Mouse (Mus musculus) liver, embryonic 16.5 days (tissue): ENCODE measurements around the gene Socs2. TPM values are rescaled to one million over a fixed set of nuclear protein-coding genes. Genes with fewer than 3 reads are reported as not detected.

Experiments used
- ATAC-seq: fragments of 200-750 bp; cut with Nextera tagmentation; 2 replicates; pipeline ENCODE4 v1.8.0; 2017; ENCODE audit warnings: low read depth, mild to moderate bottlenecking, moderate number of reproducible peaks, moderate library complexity
- H3K27ac ChIP-seq: fragments of 300-500 bp; sonication (generic); 2 replicates; pipeline ENCODE4 v1.5.1; 2014; ENCODE audit warnings: mild to moderate bottlenecking, low read length
- H3K27me3 ChIP-seq: fragments of 300-500 bp; sonication (generic); 2 replicates; pipeline ENCODE4 v1.6.1; 2014; ENCODE audit warnings: low read depth, low read length, mixed read lengths; ENCODE audit not compliant: control insufficient read depth, insufficient read depth
- H3K36me3 ChIP-seq: fragments of 300-500 bp; sonication (generic); 2 replicates; pipeline ENCODE4 v1.6.1; 2014; ENCODE audit warnings: mild to moderate bottlenecking; ENCODE audit not compliant: control insufficient read depth, insufficient read depth
- H3K4me1 ChIP-seq: fragments of 300-500 bp; sonication (generic); 2 replicates; pipeline ENCODE4 v1.6.1; 2014; ENCODE audit warnings: low read depth, low read length, mixed read lengths; ENCODE audit not compliant: control insufficient read depth
- H3K4me2 ChIP-seq: fragments of 300-500 bp; sonication (generic); 2 replicates; pipeline ENCODE4 v1.6.1; 2014; ENCODE audit warnings: low read depth, low read length, mixed read lengths
- H3K4me3 ChIP-seq: fragments of 300-500 bp; sonication (generic); 2 replicates; pipeline ENCODE4 v1.5.1; 2014; ENCODE audit warnings: low read depth, mild to moderate bottlenecking, low read length
- H3K9ac ChIP-seq: fragments of 300-500 bp; sonication (generic); 2 replicates; pipeline ENCODE4 v1.6.1; 2014; ENCODE audit warnings: low read depth, low read length
- H3K9me3 ChIP-seq: fragments of 300-500 bp; sonication (generic); replicated peaks from 2 replicates; pipeline ENCODE4 v1.6.1; 2016; ENCODE audit warnings: low read length; ENCODE audit not compliant: control insufficient read depth
- WGBS: fragments of 180-500 bp; shearing (Covaris S2); extraction: QIAGEN DNeasy Blood & Tissue Kit; methylation state at CpG from one replicate; pipeline ENCODE4 v1.1.7; 2014; ENCODE audit not compliant: insufficient replicate concordance; 5-methylcytosine and 5-hydroxymethylcytosine counted together
- polyA plus RNA-seq: library from polyadenylated mRNA; unstranded; fragments of >200 nt; fragmentation: Nextera tagmentation; extraction: Ambion mirVana; gene quantifications from 2 replicates; pipeline ENCODE4 v1.2.1, GENCODE M21; 2015

The Socs2 gene
- polyA plus RNA-seq, 1 experiment from 2014 or later, result 5.4 TPM

DNA sequence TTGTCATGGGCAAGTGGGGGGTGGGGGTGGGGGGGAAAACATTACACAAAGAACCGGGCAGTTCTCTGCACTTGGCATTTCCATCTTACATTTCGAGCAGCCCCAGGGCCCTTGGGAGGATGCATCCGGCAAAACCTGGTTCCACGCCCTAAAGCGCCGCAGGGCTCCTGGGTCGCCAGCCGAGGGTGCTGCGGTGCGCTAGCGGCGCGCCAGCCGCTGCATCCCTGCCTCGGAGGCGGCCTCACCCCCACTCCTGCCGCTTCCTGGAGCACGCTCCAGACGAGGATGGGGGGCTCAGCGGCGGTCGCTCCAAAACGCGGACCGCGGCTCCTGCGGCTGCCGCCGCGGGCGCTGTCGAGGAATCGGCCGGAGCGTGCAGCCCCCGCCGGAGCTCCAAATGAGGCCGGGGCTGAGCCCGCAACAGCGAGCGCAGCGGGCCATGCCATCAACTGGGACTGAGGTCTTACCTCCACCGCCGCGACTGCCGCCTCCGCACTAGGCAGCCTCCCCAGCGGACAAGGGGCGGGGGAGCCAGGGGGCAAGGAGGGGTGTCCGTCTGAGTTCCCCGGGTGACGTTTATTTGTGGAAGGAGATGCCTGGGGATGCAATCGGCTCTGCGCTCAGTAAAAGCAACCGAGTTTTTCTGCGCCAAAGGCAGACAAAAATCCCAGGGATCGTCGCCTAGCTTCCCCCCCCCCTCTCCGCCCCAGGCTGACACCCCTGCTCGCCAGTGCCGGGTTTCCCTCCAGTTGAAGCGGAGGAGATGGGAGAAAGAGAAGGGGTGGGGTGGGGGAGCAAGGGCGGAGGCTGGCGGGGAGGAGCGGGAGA, 1.2 kb downstream of the Socs2 start:
- peak overlapping the region; percentile 72; the same call in 1 of the 2 replicates for H3K9ac ChIP-seq
- peak overlapping the region; percentile 71 for H3K4me3 ChIP-seq
- no peaks in the 10 kb centered on the region for H3K36me3 ChIP-seq
- ATAC-seq, result peak; percentile 2; the same call in 1 of the 2 replicates
- peaks cover 22% of the 10 kb centered on the region for H3K4me1 ChIP-seq
- no peaks in the 10 kb centered on the region for H3K9me3 ChIP-seq
- H3K27me3 ChIP-seq, result peaks cover 47% of the 10 kb centered on the region
- no peak overlapping the region for H3K27ac ChIP-seq
- peak overlapping the region; percentile 94 for H3K4me2 ChIP-seq
- WGBS, result under 1% methylated on average over 64 of the region's 65 CpGs

DNA sequence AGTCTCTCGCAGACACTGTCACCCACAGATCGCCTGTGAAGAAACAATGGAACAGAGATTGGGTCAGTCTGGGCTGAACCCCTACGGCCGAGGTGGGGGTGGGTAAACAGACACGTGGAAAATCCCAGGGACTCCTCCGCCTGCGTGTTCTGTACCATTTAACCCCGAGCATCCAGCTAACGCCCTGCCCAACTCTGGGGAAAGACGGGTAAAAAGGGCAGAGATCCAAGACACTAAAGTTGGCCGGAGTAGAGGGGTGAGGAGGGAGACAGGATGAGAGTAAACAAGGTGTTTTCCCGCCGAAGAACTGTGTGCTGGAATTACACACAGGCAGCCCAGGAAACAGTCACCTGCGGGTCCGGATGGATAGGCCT, 1.8 kb downstream of the Socs2 start:
- H3K36me3 ChIP-seq, result no peaks in the 10 kb centered on the region
- no peak for ATAC-seq
- no peaks in the 10 kb centered on the region for H3K9me3 ChIP-seq
- H3K4me2 ChIP-seq, result peak overlapping the region; percentile 94
- peak overlapping the region; percentile 71 for H3K4me3 ChIP-seq
- H3K9ac ChIP-seq, result no peak overlapping the region
- 1% methylated on average over 15 of the region's 15 CpGs for WGBS
- H3K4me1 ChIP-seq, result peaks cover 22% of the 10 kb centered on the region
- H3K27me3 ChIP-seq, result peaks cover 47% of the 10 kb centered on the region
- no peak overlapping the region for H3K27ac ChIP-seq

DNA sequence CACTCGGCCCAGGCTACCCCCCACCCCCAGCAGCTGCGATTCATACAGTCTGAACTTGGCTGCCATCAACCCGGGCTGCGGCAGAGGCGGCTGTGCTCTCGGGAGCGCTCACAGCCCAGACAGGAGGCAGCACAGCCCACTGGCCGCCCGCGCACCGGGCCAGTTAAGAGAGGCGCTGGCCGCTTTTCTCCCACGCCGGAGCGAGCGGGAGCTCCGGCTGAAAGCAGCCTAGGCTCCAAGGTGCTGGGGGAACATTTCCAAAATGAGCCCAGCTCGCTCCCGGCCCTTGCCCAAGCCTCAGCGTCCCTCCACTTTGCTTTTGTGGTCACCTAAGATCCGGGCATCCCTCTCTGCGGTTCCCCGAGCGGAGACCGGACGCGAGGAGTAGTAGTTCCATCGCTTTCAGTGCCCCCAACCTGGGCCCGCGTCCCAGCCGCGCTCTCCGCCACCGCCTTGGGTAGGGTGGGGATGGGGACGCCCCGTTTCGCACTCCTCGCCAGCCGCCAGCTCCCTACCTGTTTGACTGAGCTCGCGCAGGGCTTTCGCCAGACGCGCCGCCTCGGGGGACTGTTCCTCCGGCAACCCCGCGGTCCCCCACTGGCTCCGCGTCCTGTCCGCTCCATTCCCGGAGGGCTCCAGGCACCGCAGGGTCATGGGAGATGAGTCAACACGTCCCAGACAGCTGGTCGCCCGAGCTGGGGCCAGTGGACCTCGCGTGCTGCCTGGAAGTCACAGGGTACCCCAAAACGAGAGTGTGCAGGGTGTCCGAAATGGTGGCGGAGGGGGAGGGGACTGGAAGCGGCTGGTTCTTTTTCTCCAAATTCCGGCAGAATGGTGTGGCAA, 2.4 kb downstream of the Socs2 start:
- Histone ChIP-seq H3K4me2 (peak overlapping the region; percentile 94), H3K9ac (no peak overlapping the region), H3K4me1 (peaks cover 22% of the 10 kb centered on the region), H3K9me3 (no peaks in the 10 kb centered on the region), H3K27me3 (peaks cover 47% of the 10 kb centered on the region), H3K27ac (no peak overlapping the region), H3K4me3 (peak overlapping the region; percentile 71), H3K36me3 (no peaks in the 10 kb centered on the region)
- 2% methylated on average over 65 of the region's 65 CpGs for WGBS
- no peak for ATAC-seq

DNA sequence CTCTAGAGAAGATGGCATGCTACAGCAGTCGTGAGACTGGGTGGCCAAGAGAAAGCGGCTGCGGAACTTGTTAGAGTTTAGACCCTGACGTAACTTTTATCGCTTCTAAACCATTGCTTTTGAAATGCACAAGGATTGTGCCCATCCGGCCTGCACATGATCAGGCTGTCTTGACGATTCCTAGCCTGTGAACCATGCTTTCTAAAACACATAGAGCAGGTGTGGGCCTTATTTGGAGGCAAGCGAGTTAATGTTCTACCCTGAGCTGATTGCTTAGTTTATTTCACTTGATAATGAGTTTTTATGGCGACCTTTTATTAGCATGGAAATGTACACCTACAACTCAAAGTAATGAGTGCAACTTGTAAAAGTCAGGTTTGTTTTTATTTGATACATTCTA, 5.8 kb downstream of the Socs2 start:
- H3K27ac ChIP-seq, result no peak overlapping the region
- H3K4me3 ChIP-seq, result no peak overlapping the region
- peaks cover 13% of the 10 kb centered on the region for H3K4me1 ChIP-seq
- no peak for ATAC-seq
- peaks cover 27% of the 10 kb centered on the region for H3K27me3 ChIP-seq
- H3K4me2 ChIP-seq, result no peak overlapping the region
- no peaks in the 10 kb centered on the region for H3K9me3 ChIP-seq
- 70% methylated on average over 9 of the region's 9 CpGs for WGBS
- H3K36me3 ChIP-seq, result no peaks in the 10 kb centered on the region
- no peak overlapping the region for H3K9ac ChIP-seq

DNA sequence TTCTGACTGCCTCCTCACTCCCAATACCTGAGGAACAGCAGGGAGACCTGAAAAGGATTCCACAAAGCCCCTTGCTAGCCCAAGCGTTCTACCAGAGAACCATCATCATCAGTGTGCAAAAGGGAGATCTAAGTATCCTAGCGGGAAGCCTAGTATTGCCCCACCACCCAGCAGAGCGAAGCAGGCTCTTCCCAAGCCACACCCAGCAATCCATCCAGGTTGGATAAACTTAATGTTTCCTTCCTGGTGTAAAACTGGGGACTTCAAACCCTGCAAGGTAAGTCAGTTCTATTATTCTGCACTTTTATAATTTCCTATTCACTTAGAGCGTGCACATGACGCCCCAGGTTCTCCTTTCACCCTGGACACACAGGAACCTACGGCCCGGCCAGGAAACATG, 6.3 kb downstream of the Socs2 start:
- no peak overlapping the region for H3K4me2 ChIP-seq
- no peak overlapping the region for H3K4me3 ChIP-seq
- peaks cover 9% of the 10 kb centered on the region for H3K4me1 ChIP-seq
- no peaks in the 10 kb centered on the region for H3K36me3 ChIP-seq
- no peak overlapping the region for H3K27ac ChIP-seq
- no peaks in the 10 kb centered on the region for H3K9me3 ChIP-seq
- no peak overlapping the region for H3K9ac ChIP-seq
- H3K27me3 ChIP-seq, result peaks cover 22% of the 10 kb centered on the region
- no peak for ATAC-seq
- WGBS, result 77% methylated on average over 7 of the region's 7 CpGs

DNA sequence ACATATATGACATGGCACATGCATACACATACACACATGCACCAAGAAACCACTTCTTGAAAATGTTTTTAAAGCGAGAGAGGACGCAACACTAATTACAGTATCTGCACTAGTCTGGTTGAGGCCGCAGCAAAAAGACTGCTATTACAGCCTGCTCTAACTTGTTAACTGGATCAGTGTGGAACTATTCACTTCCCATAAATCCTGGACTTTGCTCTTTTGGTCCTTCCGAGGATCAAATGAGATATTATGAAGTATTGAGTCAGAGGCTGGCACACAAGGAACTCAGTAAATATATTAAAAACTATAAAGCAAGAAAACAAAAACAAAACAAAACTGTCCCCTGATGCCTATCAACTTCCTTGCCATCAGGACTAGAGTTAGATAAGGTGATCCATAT, 6.8 kb downstream of the Socs2 start:
- no peak overlapping the region for H3K9ac ChIP-seq

DNA sequence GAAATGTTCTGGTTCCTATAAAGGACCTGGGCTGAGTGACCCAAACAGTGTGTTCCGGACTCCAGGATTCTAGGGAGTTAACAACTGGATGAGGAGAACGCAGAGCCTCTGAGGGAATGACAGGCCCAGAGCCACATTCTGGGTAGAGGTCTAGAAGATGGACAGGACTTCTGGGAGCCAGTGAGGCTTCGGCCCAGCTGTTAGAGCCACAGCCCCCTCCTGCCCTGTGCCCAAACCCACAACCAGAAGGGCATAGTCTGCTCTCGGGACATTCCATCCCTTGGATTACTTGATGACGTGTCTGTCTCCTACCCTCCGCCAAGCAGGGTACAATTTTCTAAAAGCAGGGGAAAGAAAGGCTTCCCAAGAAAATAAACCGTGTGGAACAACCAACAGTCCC, 7.8 kb downstream of the Socs2 start:
- Histone ChIP-seq H3K27me3 (peaks cover 7% of the 10 kb centered on the region), H3K9ac (no peak overlapping the region), H3K4me1 (no peaks in the 10 kb centered on the region; the same call in 1 of the 2 replicates), H3K4me2 (no peak overlapping the region), H3K9me3 (no peaks in the 10 kb centered on the region), H3K36me3 (no peaks in the 10 kb centered on the region), H3K4me3 (no peak overlapping the region), H3K27ac (no peak overlapping the region)
- ATAC-seq, result no peak
- 74% methylated on average over 7 of the region's 7 CpGs for WGBS

More for the DNA sequence above, 6.8 kb downstream of the Socs2 start:
- no peaks in the 10 kb centered on the region for H3K36me3 ChIP-seq
- no peak overlapping the region for H3K4me3 ChIP-seq
- H3K4me2 ChIP-seq, result no peak overlapping the region
- peaks cover 17% of the 10 kb centered on the region for H3K27me3 ChIP-seq
- H3K27ac ChIP-seq, result no peak overlapping the region
- no peaks in the 10 kb centered on the region for H3K9me3 ChIP-seq
- no peak for ATAC-seq
- WGBS, result 77% methylated on average over 4 of the region's 4 CpGs
- peaks cover 4% of the 10 kb centered on the region for H3K4me1 ChIP-seq

DNA sequence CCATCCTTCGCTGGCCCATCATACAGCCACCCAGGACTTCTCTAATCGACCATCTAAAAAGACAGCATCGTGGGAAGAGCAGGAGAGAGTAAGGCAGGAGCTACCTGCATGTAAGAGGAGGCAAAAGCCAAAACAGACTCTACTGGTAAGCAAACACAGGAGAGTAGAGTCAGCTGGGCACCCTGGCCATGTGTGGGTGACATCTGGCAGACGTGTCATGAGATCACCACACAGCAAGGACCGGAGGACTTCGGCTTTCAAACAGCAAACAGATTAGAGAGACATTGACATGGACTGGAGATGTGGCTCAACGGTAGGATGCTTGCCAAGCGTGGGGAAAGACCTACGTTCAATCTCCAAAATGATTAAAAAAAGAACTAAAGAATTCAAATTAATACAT, 8.5 kb downstream of the Socs2 start:
- H3K27ac ChIP-seq, result no peak overlapping the region
- H3K36me3 ChIP-seq, result no peaks in the 10 kb centered on the region
- no peaks in the 10 kb centered on the region for H3K9me3 ChIP-seq
- H3K4me3 ChIP-seq, result no peak overlapping the region
- H3K27me3 ChIP-seq, result peaks cover under 1% of the 10 kb centered on the region
- H3K4me1 ChIP-seq, result no peaks in the 10 kb centered on the region
- ATAC-seq, result no peak
- no peak overlapping the region for H3K9ac ChIP-seq
- 65% methylated on average over 9 of the region's 9 CpGs for WGBS
- H3K4me2 ChIP-seq, result no peak overlapping the region
